Mouse (Mus musculus) adipocyte (in vitro differentiated cells): ENCODE data around the gene Ints2.

ENCODE experiments used
- DNase-seq: peaks from one replicate; pipeline ENCODE4 v3.0.0-alpha.2; 2016; ENCODE audit warnings: low spot score

Ints2 gene

DNA sequence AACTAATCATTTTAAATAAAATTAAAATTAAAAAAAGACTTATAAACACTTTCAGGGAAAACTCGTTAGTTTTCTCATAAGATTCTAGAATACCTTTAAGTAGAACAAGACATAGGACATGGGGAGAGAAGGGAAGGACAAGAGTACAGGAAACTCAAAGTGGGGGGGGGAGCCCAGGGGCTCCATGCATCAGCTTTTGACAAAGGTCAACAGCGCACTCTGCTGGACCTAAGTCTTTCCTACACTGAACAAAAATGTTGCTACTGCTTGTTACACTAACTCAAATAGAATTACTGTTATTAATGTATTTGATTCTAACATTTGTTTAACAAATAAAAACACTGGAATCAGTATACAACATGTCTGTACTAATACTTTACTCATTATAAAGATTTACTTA lies 83.2 kb downstream of the Ints2 start:
- DNase-seq = peak; percentile 85

DNA sequence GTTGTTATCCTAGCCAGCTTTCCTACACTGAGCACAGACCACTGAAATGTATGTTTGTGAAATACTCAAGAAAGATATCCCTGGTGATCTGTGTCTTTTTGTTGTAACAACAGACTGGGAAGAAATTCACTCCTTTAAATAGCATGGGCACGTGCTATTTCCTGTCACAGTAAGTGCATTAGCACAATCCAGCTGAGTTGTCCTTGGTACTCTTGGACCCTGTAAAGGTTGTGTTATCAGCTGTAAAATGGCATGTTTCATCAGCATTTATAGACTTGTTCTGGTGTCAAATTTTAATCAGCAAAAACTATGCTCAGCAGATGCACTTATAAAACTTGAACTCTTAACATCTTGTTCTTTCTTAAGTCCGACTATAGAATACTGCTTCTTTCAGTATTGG lies 86.6 kb downstream of the Ints2 start:
- no peak for DNase-seq
